Mouse (Mus musculus) neutrophil, adult 5-6 weeks (primary cell): ENCODE data around the gene Rac1. TPM values are rescaled to one million over a fixed set of nuclear protein-coding genes. Genes with fewer than 3 reads are reported as not detected.

ENCODE experiments used
- ATAC-seq: fragments of 151-379, 151-347 bp; 2 replicates; pipeline ENCODE4 v1.8.0; 2017; ENCODE audit warnings: mild to moderate bottlenecking, moderate TSS enrichment; ENCODE audit not compliant: insufficient number of reproducible peaks, poor library complexity, low FRiP score, severe bottlenecking; ENCODE audit errors: extremely low read depth
- total RNA-seq: library from RNA; stranded (forward); fragments of 200-1000 nt; gene quantifications from 2 replicates; pipeline ENCODE4 v1.2.3, GENCODE M21; 2017

Gene Rac1
- total RNA-seq, 1 experiment from 2014 or later: 187 TPM

- no peak for ATAC-seq
These were observed 460 bp upstream of the Rac1 start for GRCm38 (mm10) chr5:143528308-143528683.

DNA sequence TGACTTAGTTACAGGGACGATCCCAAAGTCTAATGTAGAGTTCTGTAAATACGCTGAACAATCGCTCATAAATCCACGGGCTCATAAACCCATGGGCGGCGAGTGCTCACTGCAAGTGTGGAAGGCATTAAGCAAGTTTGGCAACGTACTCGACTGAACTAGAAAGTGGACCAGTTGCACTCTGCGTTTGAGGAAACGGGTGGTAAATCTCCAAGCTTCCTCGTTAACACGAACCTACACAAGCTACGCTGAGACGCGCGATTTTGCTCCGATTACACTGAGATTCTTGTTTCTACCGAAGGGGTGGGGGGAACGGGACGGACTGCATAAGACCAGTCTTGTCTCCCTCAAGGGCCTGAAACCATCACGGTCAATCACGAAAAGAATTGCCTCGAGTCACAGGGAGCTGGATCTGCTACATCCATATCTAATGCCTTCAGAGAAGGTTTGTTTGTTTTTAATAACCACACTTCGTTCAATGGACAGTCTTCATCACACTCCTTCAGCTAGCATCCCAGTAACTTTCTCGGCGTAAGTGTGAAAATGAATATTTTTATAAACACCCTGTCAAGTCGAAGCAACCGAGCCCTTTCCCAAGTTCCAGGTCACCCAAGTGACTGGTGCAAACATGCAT, 1.0 kb downstream of the Rac1 start:
- ATAC-seq: peak; percentile 19; the same call in 1 of the 2 replicates

DNA sequence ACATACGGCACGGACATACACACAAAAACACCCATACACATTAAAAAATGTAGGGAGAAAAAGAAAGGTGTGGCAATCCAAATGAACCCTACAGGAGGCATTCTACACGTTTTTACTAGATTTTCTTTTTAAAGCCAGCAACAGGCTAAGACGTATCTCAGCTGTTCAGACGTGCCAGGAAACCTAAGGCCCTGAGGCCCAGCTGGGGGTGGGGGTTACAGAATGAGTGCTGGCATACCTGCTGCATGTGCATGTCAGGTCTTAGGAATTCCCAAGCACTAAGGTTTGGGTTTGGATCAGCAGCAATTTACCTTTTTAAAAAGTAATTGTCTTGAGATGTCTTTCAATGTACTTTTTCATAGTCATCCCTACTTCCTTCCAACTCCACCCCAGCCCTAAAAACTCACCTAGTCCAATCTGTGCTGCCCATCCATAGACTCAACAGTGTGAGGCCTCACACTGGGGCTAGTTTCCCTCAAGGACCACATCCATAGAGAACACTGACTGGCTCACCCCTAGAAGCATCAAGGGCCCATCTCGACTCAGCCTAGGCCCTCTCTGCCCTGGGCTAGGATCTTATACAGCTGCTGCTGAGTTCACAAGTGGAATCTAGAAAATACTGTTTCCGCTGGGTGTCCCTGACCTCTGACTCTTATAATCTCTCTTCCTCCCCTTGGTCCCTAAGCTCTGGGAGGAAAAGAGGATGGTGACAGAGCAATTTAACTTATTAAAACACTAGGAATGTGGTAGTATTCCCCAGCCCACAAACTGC, 2.2 kb downstream of the Rac1 start:
- no peak for ATAC-seq

GRCm38 (mm10) chr5:143522882-143523281, 5.0 kb downstream of the Rac1 start:
- ATAC-seq: no peak

GRCm38 (mm10) chr5:143520415-143520814, 7.4 kb downstream of the Rac1 start:
- no peak for ATAC-seq

DNA sequence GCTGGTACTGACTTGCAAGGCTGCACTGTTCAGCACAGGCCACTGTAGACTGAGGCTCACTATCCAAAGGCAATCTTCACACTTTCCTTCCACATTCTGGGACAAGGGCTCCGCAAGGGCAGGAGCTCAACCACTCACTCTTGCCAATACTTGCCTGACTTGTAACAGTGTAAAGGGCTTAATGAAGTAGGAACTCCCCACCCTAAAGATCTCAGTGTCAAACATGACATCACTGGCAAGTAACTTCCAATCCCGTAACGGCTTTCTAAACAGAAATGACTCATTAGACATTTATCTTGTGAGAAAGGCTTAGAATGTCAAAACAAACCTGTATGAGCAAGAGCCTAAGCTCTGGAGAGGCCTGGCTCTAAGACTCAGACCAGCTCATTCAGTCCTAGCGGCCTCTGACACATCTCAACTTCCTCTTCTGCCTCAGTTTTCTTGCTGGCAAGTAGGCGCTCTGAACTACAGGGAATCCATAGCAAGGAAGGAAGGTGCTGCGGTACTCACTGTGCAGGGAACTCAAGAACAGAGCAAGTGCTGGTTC, 9.7 kb downstream of the Rac1 start:
- ATAC-seq: peak; percentile 67

- no peak for ATAC-seq
These were observed 10.4 kb downstream of the Rac1 start for GRCm38 (mm10) chr5:143517436-143517835.

DNA sequence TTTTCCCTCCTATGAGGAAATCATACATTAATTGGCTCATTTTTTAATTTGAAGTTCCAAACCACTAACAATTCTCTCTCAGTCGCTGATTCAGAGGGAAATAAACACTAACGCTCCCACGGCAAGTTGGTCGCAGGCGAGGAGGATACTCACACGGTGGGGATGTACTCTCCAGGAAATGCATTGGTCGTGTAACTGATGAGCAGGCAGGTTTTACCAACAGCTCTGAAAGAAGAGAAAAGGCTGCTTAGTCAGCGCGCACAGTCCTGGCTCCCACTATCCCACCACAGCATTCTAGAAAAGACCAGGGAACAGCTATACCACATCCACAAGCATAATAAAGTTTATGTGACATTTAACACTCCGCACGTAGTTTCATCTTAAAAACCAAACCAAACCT, 10.8 kb downstream of the Rac1 start:
- no peak for ATAC-seq

DNA sequence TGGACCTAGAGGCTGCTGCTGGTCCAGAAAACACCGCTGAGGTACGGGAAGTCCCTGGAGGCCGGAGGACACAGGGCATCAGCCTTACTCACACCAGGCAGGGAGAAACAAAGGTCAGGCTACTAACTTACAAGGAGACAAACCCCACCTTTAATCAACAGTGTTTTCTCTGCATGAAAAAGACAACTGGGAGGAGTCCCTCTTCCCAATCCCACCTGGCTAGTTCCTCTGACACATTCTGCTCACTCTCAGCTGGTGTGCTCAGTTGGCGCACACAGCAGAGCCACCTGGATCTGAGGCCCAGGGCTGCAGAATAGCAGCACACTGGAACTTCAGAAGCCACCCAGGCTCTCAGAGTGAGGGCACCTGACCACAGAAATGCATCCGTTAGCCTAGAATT, 13.0 kb downstream of the Rac1 start:
- ATAC-seq: no peak

DNA sequence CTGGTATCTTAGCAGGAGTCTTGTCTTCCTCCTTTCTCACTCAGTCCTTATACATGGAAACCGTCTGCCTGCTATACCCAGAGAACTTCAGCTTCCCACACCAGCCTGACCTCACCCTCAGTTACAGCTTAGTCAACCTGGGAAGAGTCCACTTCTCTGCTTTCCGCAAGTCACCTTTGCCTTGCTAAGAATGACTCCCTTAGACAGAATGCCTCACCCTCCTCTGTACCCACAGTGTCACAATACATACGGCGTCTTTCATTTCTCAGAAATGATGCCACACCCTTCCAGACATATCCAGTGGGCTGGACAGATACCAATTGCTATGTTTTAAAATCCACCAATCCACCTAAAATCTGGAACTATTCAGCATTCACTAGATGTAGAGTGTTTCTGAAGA, 15.5 kb downstream of the Rac1 start:
- ATAC-seq: no peak

DNA sequence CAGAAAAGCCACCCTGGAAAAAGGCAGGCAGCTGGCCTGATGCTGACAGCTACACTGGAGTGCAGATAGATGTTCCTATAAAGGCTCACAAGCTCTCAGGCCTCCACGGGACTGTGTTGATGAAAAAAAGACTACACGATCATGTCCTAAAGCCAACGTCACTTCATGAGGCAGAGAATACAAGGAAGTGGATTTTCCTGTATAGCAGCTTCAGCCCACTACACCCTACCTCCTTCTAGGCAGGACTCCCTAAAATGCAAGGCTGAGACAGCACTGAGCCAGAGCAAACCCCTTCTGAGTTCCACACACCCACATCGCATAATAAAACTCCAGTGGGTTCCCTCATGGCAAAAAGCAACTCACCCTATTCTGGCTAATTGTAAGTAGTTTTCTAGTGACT, 16.3 kb downstream of the Rac1 start:
- no peak for ATAC-seq

- ATAC-seq: no peak
These were observed 18.1 kb downstream of the Rac1 start for GRCm38 (mm10) chr5:143509737-143510136.

DNA sequence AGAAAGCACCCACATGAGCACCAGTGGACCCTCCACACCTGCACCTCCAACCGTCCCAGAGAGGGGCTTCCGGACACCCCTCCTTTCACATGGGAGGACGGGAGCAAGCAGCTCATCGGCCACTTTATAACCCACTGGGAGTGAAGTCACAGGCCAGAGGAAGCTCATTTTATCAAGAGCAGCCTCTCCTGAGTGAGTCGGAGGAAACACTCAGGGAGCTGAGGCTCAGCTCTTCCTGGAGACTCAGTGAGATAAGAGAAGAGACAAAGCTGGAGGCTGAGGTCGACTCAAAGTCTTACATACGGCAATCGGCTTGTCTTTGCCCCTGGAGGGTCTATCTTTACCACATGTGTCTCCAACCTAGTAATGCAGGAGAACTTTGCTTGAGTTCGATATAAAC, 18.5 kb downstream of the Rac1 start:
- no peak for ATAC-seq

DNA sequence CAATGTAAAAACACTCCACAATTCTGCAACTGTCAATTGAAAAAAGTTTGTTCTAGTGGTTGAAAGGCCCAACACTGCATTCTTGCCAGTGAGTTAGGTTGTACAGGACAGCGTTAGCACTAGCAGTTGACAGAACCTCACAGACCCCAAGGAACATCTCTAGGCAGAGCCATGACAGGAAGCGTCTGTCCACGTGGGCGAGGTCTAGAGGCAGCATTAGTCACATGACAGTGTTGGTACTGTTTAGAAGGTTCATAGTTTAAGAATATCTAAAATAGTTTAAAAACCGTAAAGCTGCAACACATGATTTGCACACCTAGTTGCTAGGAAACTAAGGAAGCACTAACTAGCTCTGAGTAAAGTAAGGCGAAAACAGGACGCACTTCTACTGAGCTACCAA, 22.3 kb downstream of the Rac1 start:
- ATAC-seq: no peak

DNA sequence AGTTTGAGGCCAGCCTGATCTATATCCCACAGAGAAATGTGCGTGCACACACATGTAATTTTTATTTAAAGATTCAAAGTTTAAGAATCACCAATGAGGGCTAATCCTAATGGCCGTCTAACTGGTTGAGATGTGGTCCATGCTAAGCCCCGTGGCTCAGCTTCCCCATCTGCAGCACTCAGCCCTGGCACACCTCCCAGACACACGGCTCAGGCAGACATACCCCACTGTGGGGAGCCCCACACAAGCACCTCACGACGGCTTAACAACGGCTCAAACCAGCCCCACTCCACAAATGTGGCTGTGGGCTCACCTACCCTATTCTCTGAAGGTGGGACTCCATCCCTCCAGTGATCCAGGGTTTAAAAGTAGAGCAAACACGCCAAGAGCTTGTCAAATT, 22.8 kb downstream of the Rac1 start:
- no peak for ATAC-seq

GRCm38 (mm10) chr5:143504453-143504852, 23.4 kb downstream of the Rac1 start:
- no peak for ATAC-seq

GRCm38 (mm10) chr5:143503740-143504139, 24.1 kb downstream of the Rac1 start:
- ATAC-seq: no peak

GRCm38 (mm10) chr5:143502899-143503557, 24.8 kb downstream of the Rac1 start:
- no peak for ATAC-seq

DNA sequence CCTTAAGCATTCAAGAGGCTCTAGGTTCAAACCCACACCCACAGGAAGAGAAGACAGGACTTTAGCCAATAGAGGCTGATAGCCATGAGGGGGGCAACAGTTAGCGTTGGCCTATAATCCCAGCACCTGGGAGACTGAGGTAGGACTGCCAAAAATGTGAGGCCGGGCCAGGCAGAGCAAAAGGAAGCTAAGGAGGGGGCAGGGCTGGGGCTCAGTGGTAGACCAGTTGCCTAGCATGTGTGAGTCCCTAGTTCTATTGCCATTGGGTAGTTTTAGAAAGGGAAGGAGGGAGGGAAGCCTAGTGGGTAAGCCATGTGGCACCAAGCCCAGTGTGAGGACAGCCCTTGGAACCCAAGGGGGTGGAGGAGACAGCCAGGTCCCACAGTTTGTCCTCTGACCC, 26.2 kb downstream of the Rac1 start:
- ATAC-seq: no peak

DNA sequence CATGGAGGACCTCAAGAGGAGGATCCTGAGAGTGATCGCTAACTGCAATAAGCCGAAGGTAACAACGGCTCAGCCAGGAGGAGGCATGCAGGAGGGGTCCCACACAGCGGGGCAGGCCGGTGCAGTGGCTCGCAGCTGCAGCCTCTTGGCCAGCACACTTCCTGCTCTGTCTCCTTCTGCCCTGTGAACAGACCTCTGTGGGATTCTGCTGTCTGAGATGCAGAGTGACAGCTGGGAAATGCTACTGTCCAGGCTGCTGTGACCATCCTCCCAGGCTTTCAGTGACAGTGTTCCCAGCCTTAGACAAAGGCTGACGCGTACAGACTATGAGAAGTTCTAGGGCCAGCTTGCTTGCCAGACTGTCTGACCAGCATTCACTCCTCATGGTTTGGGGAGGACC, 26.7 kb downstream of the Rac1 start:
- no peak for ATAC-seq
